Comparison of ENCODE assay signal across 20 mouse cellular contexts in the genomic region with DNA sequence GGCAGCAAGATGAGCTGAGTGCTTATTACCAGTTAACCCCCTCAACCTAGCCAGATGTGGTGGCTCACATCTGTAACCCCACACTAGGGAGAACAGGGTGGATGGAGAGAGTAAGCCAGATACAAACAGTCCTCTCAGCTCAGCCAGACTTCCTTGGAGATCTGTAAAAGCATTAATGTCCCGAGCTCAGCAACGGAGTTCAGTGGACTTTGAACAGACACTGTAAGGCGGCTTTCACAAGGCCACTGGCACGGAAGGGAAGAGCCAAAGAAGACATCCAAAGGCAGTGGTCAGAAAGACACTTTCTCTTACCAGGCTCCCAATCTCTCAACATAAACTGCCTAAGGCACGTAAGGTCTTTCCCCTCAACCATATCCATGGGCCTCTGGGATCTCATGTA.
A peak's percentile ranks its signal among the peaks of the same experiment; 100 is the strongest.
DNase-seq lines count a peak whose midpoint lies in the region; ATAC-seq lines count a peak whose summit lies in the region.
"Had no signal": no experiment of that assay in that cellular context is flagged by ENCODE, and none has a peak within 500 bp of the region (broad histone marks: within the 10 kb centered on the region; RNA-seq: fewer than 3 reads in every experiment).

No protein-coding gene starts in this region.

- no peaks in the 10 kb centered on the region for H3K36me3 ChIP-seq in heart, embryonic 11.5 days (ENCODE audit: control insufficient read depth, insufficient read depth, low read length)
- no peaks in the 10 kb centered on the region for H3K36me3 ChIP-seq in kidney, embryonic 14.5 days (ENCODE audit: control insufficient read depth, insufficient read depth, low read length)
- H3K36me3 ChIP-seq in stomach, embryonic 16.5 days (ENCODE audit: control insufficient read depth, insufficient read depth, low read length): no peaks in the 10 kb centered on the region
- H3K36me3 ChIP-seq: embryonic facial prominence, embryonic 15.5 days; forebrain, embryonic 15.5 days; heart, embryonic 12.5 days; hindbrain, embryonic 10.5 days had no signal

- no peak overlapping the region for H3K27ac ChIP-seq in heart, embryonic 11.5 days (ENCODE audit: low read depth, low read length)
- H3K27ac ChIP-seq in kidney, embryonic 14.5 days (ENCODE audit: low read depth, low read length): no peak overlapping the region
- no peak overlapping the region for H3K27ac ChIP-seq in stomach, embryonic 16.5 days (ENCODE audit: low read length)
- H3K27ac ChIP-seq: embryonic facial prominence, embryonic 15.5 days; forebrain, embryonic 15.5 days; heart, adult 2 months; hindbrain, embryonic 10.5 days had no signal

- no peaks in the 10 kb centered on the region for H3K27me3 ChIP-seq in heart, embryonic 11.5 days (ENCODE audit: control insufficient read depth, insufficient read depth, low read length)
- no peaks in the 10 kb centered on the region for H3K27me3 ChIP-seq in kidney, embryonic 14.5 days (ENCODE audit: control insufficient read depth, insufficient read depth, low read length)
- H3K27me3 ChIP-seq in stomach, embryonic 16.5 days (ENCODE audit: control insufficient read depth, insufficient read depth, low read length): no peaks in the 10 kb centered on the region
- H3K27me3 ChIP-seq: embryonic facial prominence, embryonic 15.5 days; forebrain, embryonic 15.5 days; heart, embryonic 12.5 days had no signal

- no peaks in the 10 kb centered on the region for H3K9me3 ChIP-seq in heart, embryonic 11.5 days (replicated peaks; ENCODE audit: control insufficient read depth, low read length)
- H3K9me3 ChIP-seq in kidney, embryonic 14.5 days (ENCODE audit: control insufficient read depth, low read length): no peaks in the 10 kb centered on the region
- no peaks in the 10 kb centered on the region for H3K9me3 ChIP-seq in stomach, embryonic 16.5 days (replicated peaks; ENCODE audit: control insufficient read depth, low read length)
- H3K9me3 ChIP-seq: embryonic facial prominence, embryonic 15.5 days; forebrain, embryonic 15.5 days; heart, embryonic 12.5 days; hindbrain, embryonic 10.5 days had no signal

- H3K4me2 ChIP-seq in heart, embryonic 11.5 days: no peak overlapping the region
- no peak overlapping the region for H3K4me2 ChIP-seq in kidney, embryonic 14.5 days (replicated peaks; ENCODE audit: low read depth, low read length)
- no peak overlapping the region for H3K4me2 ChIP-seq in stomach, embryonic 16.5 days (ENCODE audit: low read depth, low read length)
- H3K4me2 ChIP-seq: embryonic facial prominence, embryonic 15.5 days; forebrain, embryonic 15.5 days; heart, embryonic 12.5 days had no signal

- no peak overlapping the region for H3K9ac ChIP-seq in heart, embryonic 11.5 days (ENCODE audit: low read depth, low read length)
- H3K9ac ChIP-seq in kidney, embryonic 14.5 days (ENCODE audit: low read depth, low read length): no peak overlapping the region
- no peak overlapping the region for H3K9ac ChIP-seq in stomach, embryonic 16.5 days (ENCODE audit: low read length)
- H3K9ac ChIP-seq: embryonic facial prominence, embryonic 15.5 days; forebrain, embryonic 15.5 days; heart, embryonic 12.5 days had no signal

- intact Hi-C loops in left cerebral cortex, postnatal 4 days (cut with DNase I): no loop called here

- WGBS in heart, embryonic 11.5 days (ENCODE audit: insufficient replicate concordance): 83% methylated on average over 5 of the region's 5 CpGs
- WGBS in kidney, embryonic 14.5 days: 77% methylated on average over 5 of the region's 5 CpGs
- 64% methylated on average over 5 of the region's 5 CpGs for WGBS in stomach, embryonic 16.5 days

- DNase-seq in heart, adult 11 months: peak; percentile 72
- peak; percentile 39 to 60 for DNase-seq in kidney, adult 8-10 months
- peak; percentile 42 for DNase-seq in kidney, postnatal 14 days
- DNase-seq in right cerebral cortex, postnatal 25 days: no peak
- no peak for DNase-seq in left cerebral cortex, postnatal 4 days
- DNase-seq: adrenal gland, postnatal 10 days; B cell, adult 2 months; cerebellum, adult 11 months; cerebellum, adult 8-10 months; cerebellum, postnatal 14 days; embryo, embryonic 11 days; heart, adult 2 months had no signal

- ATAC-seq in heart, embryonic 11.5 days (replicated peaks; ENCODE audit: insufficient number of reproducible peaks, low FRiP score, low TSS enrichment): no peak
- ATAC-seq in kidney, embryonic 14.5 days (ENCODE audit: low FRiP score, low TSS enrichment): no peak
- peak; percentile 25; the same call in 1 of the 2 replicates for ATAC-seq in stomach, embryonic 16.5 days (ENCODE audit: insufficient read depth, low FRiP score)
- ATAC-seq: forebrain, embryonic 15.5 days had no signal

- no peaks in the 10 kb centered on the region for H3K4me1 ChIP-seq in heart, embryonic 11.5 days (ENCODE audit: control insufficient read depth, insufficient read depth, low read length)
- H3K4me1 ChIP-seq in kidney, embryonic 14.5 days (ENCODE audit: control insufficient read depth, insufficient read depth, low read length): no peaks in the 10 kb centered on the region
- H3K4me1 ChIP-seq in stomach, embryonic 16.5 days (ENCODE audit: control insufficient read depth, insufficient read depth, low read length): 0 out of 2 replicates have a peak, but pooled peaks cover 4% of the 10 kb centered on the region
- H3K4me1 ChIP-seq: embryonic facial prominence, embryonic 15.5 days; forebrain, embryonic 15.5 days; heart, embryonic 12.5 days; hindbrain, embryonic 10.5 days had no signal

- no peak overlapping the region for H3K4me3 ChIP-seq in heart, embryonic 11.5 days (ENCODE audit: low read depth, low read length)
- H3K4me3 ChIP-seq in kidney, embryonic 14.5 days (ENCODE audit: low read length): no peak overlapping the region
- H3K4me3 ChIP-seq in stomach, embryonic 16.5 days (replicated peaks; ENCODE audit: low read length): no peak overlapping the region
- H3K4me3 ChIP-seq: embryonic facial prominence, embryonic 15.5 days; erythroblast, embryonic 14.5 days; forebrain, embryonic 15.5 days; heart, adult 2 months; heart, embryonic 12.5 days; hindbrain, embryonic 10.5 days had no signal

Comparison
In these comparisons a context has a peak if more than half of its experiments do, and no peak if none do; other contexts are left out.
1. DNase-seq: peak in heart, adult 11 months (single experiment), kidney, adult 8-10 months (2 of 2) and kidney, postnatal 14 days (single experiment); none in right cerebral cortex, postnatal 25 days (single experiment) and left cerebral cortex, postnatal 4 days (single experiment).